In the genomic region with DNA sequence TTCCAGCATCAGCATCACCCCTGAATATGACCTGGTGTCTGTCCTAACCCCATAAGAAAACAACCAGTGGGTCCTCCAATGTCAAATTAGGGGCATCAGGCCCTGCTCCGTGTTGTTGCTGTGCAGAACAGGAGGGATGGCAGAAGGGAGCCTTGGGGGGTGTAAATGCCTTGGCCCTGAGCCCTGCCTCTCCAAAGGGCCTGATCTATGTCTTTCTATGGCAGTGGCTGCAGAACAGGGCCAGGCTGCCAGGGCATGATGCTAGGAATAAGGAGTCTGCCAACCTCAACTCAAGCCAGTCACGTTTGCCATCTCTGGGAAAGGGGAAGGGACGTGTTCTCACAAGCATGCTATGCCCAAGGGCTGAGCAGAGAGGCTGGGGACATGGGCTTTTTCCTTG, we compare ENCODE assay signal across 17 mouse cellular contexts.
A peak's percentile ranks its signal among the peaks of the same experiment; 100 is the strongest.
DNase-seq lines count a peak whose midpoint lies in the region; ATAC-seq and TF ChIP-seq lines count a peak whose summit lies in the region.
"Had no signal": no experiment of that assay in that cellular context is flagged by ENCODE, and none has a peak within 500 bp of the region (broad histone marks: within the 10 kb centered on the region; RNA-seq: fewer than 3 reads in every experiment).

No protein-coding gene starts in this region.

- H3K4me1 ChIP-seq in hindbrain, postnatal 0 days (ENCODE audit: insufficient read depth, low read length), result 0 out of 2 replicates have a peak, but pooled peaks cover 3% of the 10 kb centered on the region
- no peaks in the 10 kb centered on the region for H3K4me1 ChIP-seq in hindbrain, embryonic 14.5 days (replicated peaks; ENCODE audit: control insufficient read depth, insufficient read depth, low read length)
- H3K4me1 ChIP-seq: limb, embryonic 12.5 days; midbrain, embryonic 12.5 days had no signal

- WGBS in hindbrain, postnatal 0 days, result 40% methylated on average over 3 of the region's 3 CpGs
- 55% methylated on average over 3 of the region's 3 CpGs for WGBS in hindbrain, embryonic 14.5 days

- H3K9ac ChIP-seq in hindbrain, postnatal 0 days (replicated peaks; ENCODE audit: low read length), result no peak overlapping the region
- H3K9ac ChIP-seq in hindbrain, embryonic 14.5 days, result no peak overlapping the region
- H3K9ac ChIP-seq: limb, embryonic 12.5 days; midbrain, embryonic 12.5 days had no signal

- no peak overlapping the region for H3K27ac ChIP-seq in hindbrain, postnatal 0 days
- H3K27ac ChIP-seq in hindbrain, embryonic 14.5 days, result no peak overlapping the region
- H3K27ac ChIP-seq: limb, embryonic 12.5 days; midbrain, embryonic 12.5 days had no signal

- no peaks in the 10 kb centered on the region for H3K9me3 ChIP-seq in hindbrain, postnatal 0 days (ENCODE audit: low read length)
- H3K9me3 ChIP-seq in hindbrain, embryonic 14.5 days (ENCODE audit: control insufficient read depth, low read length), result no peaks in the 10 kb centered on the region
- H3K9me3 ChIP-seq: limb, embryonic 12.5 days; midbrain, embryonic 12.5 days had no signal

- DNase-seq in hindbrain, postnatal 0 days (ENCODE audit: low spot score), result peak; percentile 84
- no peak for DNase-seq in hindbrain, embryonic 14.5 days (ENCODE audit: low spot score)
- peak; percentile 91 for DNase-seq in cerebellum, adult 18-20 months
- DNase-seq in cerebellum, postnatal 14 days, result peak; percentile 98 to 99
- DNase-seq in heart, adult 8-10 months (ENCODE audit: low spot score), result no peak
- no peak for DNase-seq in natural killer cell, adult 2 months (ENCODE audit: low spot score in 2 of 2)
- DNase-seq: adrenal gland, postnatal 10 days; kidney, adult 11 months; lung, adult 18-20 months; lung, postnatal 10 days; thymus, adult 18-20 months; thymus, postnatal 36 days had no signal

- ATAC-seq in hindbrain, postnatal 0 days, result peak; percentile 88
- ATAC-seq in hindbrain, embryonic 14.5 days (ENCODE audit: low FRiP score), result no peak
- ATAC-seq in cerebellum, adult (ENCODE audit: insufficient number of reproducible peaks, low FRiP score, low TSS enrichment), result peak; percentile 88

- H3K27me3 ChIP-seq in hindbrain, postnatal 0 days (ENCODE audit: insufficient read depth, low read length), result no peaks in the 10 kb centered on the region
- H3K27me3 ChIP-seq in hindbrain, embryonic 14.5 days (ENCODE audit: control insufficient read depth, insufficient read depth, low read length), result no peaks in the 10 kb centered on the region
- H3K27me3 ChIP-seq: limb, embryonic 12.5 days; midbrain, embryonic 12.5 days had no signal

- no peak for TF ChIP-seq CTCF in hindbrain, postnatal 0 days (IDR thresholded peaks at IDR 0.05; ENCODE audit: low read depth)

- no peaks in the 10 kb centered on the region for H3K36me3 ChIP-seq in hindbrain, postnatal 0 days (ENCODE audit: insufficient read depth, low read length)
- no peaks in the 10 kb centered on the region for H3K36me3 ChIP-seq in hindbrain, embryonic 14.5 days (replicated peaks; ENCODE audit: control insufficient read depth, insufficient read depth)
- H3K36me3 ChIP-seq: limb, embryonic 12.5 days; midbrain, embryonic 12.5 days had no signal

- H3K4me3 ChIP-seq in hindbrain, postnatal 0 days (ENCODE audit: low read length), result no peak overlapping the region
- no peak overlapping the region for H3K4me3 ChIP-seq in hindbrain, embryonic 14.5 days (replicated peaks; ENCODE audit: low read length)
- H3K4me3 ChIP-seq: limb, embryonic 12.5 days; midbrain, embryonic 12.5 days had no signal

- no peak overlapping the region for H3K4me2 ChIP-seq in hindbrain, postnatal 0 days (ENCODE audit: low read depth, low read length)
- no peak overlapping the region for H3K4me2 ChIP-seq in hindbrain, embryonic 14.5 days (replicated peaks)
- H3K4me2 ChIP-seq: heart, embryonic 11.5 days; limb, embryonic 12.5 days; liver, embryonic 11.5 days; midbrain, embryonic 12.5 days had no signal

Comparison
In these comparisons a context has a peak if more than half of its experiments do, and no peak if none do; other contexts are left out.
1. DNase-seq: peak in hindbrain, postnatal 0 days (single experiment), cerebellum, adult 18-20 months (2 of 2) and cerebellum, postnatal 14 days (2 of 2); none in hindbrain, embryonic 14.5 days (single experiment), heart, adult 8-10 months (single experiment) and natural killer cell, adult 2 months (0 of 2).